Mouse (Mus musculus): ENCODE measurements around the gene Tmem247. TPM values are rescaled to one million over a fixed set of nuclear protein-coding genes. Genes with fewer than 3 reads are reported as not detected.

The Tmem247 gene
- polyA plus RNA-seq, 1 experiment from 2014 or later: not detected

DNA sequence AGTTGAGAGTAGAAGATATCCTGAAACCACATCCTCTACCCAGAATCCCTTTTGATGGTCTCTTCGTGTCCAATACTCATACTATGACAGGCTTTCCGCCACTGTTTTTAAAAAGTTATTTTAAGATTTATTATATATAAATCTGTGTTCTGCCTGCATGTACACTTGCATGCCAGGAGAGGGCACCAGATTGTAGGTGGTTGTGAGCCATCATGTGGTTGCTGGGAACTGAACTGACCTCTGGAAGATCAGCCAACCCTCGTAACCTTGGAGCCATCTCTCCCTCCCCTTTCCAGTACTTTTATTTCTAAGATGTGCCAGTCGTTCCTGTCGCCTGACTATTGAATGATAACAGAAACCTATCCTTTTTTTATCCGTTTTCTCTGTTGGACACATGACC, 1.6 kb downstream of the Tmem247 start:
- WGBS: 63% methylated on average over 6 of the region's 6 CpGs
- no peaks in the 10 kb centered on the region for H3K27me3 ChIP-seq (replicated peaks)
- ATAC-seq (ENCODE audit: insufficient read depth, low FRiP score, low read depth): no peak
- H3K36me3 ChIP-seq: no peaks in the 10 kb centered on the region
- H3K9me3 ChIP-seq: no peaks in the 10 kb centered on the region
- H3K4me3 ChIP-seq (replicated peaks): no peak overlapping the region
- H3K9ac ChIP-seq: no peak overlapping the region
- no peak overlapping the region for H3K4me2 ChIP-seq
- H3K27ac ChIP-seq: no peak overlapping the region
- H3K4me1 ChIP-seq: no peaks in the 10 kb centered on the region

DNA sequence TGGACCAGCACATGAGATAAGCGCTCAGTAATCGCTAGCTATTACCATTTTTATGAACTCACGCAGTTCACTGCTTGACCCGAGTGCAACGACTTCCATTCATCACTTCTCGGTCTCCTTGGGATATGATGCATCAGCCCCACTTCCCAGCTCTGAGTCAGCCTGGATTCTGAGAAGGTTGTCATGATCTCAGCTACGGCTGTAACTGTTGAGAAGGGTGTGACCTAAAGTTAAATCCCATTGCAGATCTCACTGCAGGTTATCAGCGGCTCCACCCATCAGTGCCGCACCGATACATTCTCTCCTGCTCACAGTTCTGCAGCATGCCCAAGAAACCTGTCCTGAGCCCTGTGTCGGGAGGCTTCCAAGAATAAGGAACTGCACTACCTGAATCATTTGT, 2.6 kb downstream of the Tmem247 start:
- ATAC-seq (ENCODE audit: insufficient read depth, low FRiP score, low read depth): no peak
- H3K4me3 ChIP-seq (replicated peaks): no peak overlapping the region

DNA sequence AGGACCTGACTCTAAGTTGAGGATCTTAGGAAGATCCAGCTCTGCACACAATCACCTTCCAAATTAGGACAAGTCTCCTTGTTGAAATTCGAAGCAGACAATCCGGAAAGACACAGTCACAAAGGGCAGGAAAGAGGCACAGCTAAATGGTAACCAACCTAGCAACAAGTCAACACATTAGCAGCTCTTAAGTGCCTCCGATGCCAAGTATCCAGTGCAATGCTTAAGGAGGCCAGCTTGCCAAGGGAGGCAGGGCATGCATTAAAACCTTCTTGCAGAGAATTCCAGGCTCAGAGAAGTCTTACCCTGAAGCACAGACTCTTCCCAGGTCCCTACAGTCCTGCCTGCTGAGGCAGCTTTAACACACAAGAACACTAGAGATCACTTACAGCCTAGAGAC, 7.5 kb downstream of the Tmem247 start:
- Histone ChIP-seq H3K36me3 (no peaks in the 10 kb centered on the region), H3K4me3 (replicated peaks) (no peak overlapping the region), H3K9me3 (no peaks in the 10 kb centered on the region), H3K4me2 (no peak overlapping the region), H3K9ac (no peak overlapping the region), H3K27me3 (replicated peaks) (no peaks in the 10 kb centered on the region), H3K4me1 (no peaks in the 10 kb centered on the region), H3K27ac (no peak overlapping the region)
- ATAC-seq (ENCODE audit: insufficient read depth, low FRiP score, low read depth): no peak
- WGBS: 65% methylated on average over 3 of the region's 3 CpGs

More for the DNA sequence above, 2.6 kb downstream of the Tmem247 start:
- Histone ChIP-seq H3K9ac (no peak overlapping the region), H3K9me3 (no peaks in the 10 kb centered on the region), H3K27ac (no peak overlapping the region), H3K27me3 (replicated peaks) (no peaks in the 10 kb centered on the region), H3K36me3 (no peaks in the 10 kb centered on the region), H3K4me2 (no peak overlapping the region), H3K4me1 (no peaks in the 10 kb centered on the region)
- WGBS: 66% methylated on average over 11 of the region's 11 CpGs

DNA sequence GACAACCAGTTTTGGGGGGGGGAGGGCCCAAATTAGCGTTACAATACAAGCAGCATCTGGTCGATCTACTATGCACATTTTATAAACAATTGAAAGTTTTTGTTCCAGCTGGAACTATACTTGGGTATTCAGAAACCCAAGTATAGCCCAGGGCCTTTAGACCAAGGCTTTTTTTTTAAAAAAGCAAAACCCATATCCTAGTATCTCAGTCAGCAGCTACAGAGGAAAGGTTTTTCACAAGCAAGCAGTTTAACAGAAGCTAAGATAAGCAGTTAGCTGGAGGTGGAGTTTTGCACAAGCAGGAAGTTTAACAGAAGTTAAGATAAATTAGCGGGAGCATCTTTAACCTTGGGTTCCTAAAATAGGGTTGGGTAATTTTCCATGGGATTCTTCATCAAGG, 9.7 kb downstream of the Tmem247 start:
- Histone ChIP-seq H3K9ac (no peak overlapping the region), H3K4me3 (replicated peaks) (no peak overlapping the region), H3K4me2 (no peak overlapping the region), H3K27ac (no peak overlapping the region), H3K4me1 (no peaks in the 10 kb centered on the region), H3K36me3 (no peaks in the 10 kb centered on the region), H3K27me3 (replicated peaks) (no peaks in the 10 kb centered on the region), H3K9me3 (no peaks in the 10 kb centered on the region)
- no peak for ATAC-seq (ENCODE audit: insufficient read depth, low FRiP score, low read depth)
- 82% methylated on average over 3 of the region's 3 CpGs for WGBS

DNA sequence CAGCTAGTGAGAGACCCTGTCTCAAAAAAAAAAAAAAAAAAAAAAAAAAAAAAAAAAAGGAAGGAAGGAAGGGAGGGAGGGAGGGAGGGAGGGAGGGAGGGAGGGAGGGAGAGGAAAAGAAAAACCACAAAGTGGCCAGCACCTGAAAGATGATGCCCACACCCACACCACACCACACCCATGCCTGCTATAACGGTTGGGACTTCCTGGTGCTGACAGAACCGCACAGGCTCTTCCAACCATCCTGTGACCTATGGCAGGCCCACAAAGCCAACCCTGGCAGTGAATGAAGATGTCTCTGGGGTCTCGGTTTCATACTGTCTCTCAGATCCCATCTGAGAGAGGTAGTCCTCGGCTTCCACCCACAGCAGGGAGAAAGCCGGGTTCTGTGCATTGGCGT, 12.2 kb downstream of the Tmem247 start:
- no peak overlapping the region for H3K4me3 ChIP-seq (replicated peaks)
- WGBS: 74% methylated on average over 6 of the region's 6 CpGs
- H3K4me1 ChIP-seq: no peaks in the 10 kb centered on the region
- no peaks in the 10 kb centered on the region for H3K36me3 ChIP-seq
- no peak overlapping the region for H3K27ac ChIP-seq
- no peaks in the 10 kb centered on the region for H3K27me3 ChIP-seq (replicated peaks)
- ATAC-seq (ENCODE audit: insufficient read depth, low FRiP score, low read depth): no peak
- no peak overlapping the region for H3K4me2 ChIP-seq
- H3K9ac ChIP-seq: no peak overlapping the region
- no peaks in the 10 kb centered on the region for H3K9me3 ChIP-seq

DNA sequence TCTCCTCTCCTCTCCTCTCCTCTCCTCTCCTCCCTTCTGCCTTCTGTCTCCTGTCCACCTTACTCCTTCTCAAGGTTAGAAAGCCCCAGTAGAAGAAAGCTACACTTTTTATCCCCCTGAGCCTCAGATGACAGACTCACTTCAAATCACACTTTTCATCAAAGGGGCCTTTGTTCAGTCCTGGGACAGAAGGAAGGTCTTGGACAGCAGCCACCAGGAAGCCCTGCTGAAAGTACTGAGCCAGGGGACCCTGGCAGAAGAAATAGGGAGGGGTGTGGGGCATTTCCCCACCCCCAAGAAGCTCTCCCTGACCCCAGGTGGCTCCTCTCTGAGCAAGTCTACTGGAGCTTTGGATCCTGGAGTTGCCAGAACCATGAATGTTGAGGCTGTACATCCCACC, 12.8 kb downstream of the Tmem247 start:
- Histone ChIP-seq H3K4me3 (replicated peaks) (no peak overlapping the region), H3K4me2 (no peak overlapping the region), H3K9me3 (no peaks in the 10 kb centered on the region), H3K36me3 (no peaks in the 10 kb centered on the region), H3K9ac (no peak overlapping the region), H3K27ac (no peak overlapping the region), H3K4me1 (no peaks in the 10 kb centered on the region), H3K27me3 (replicated peaks) (0 out of 2 replicates have a peak, but pooled peaks cover 6% of the 10 kb centered on the region)
- ATAC-seq (ENCODE audit: insufficient read depth, low FRiP score, low read depth): no peak

DNA sequence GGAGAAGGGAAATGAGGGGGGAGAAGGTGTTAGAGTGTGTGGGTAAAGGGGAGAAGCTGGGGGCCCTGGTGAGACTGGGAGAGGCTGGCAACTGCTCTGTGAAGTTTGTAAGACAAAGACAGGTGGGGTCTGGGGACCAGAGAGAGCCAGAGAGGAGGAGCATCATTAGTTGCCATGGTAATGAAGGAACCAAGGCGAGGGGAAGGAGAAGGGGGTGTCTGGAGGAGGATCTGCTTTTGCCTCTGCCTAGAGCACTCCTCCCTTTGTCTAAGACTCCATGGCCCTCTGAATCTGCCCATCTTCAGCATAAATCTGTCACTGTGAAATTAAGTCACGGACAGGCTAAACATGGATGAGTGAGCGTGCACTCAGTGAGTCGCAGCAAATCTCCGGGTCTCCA, 15.7 kb downstream of the Tmem247 start:
- H3K9ac ChIP-seq: no peak overlapping the region
- WGBS: 50% methylated on average over 5 of the region's 5 CpGs
- ATAC-seq (ENCODE audit: insufficient read depth, low FRiP score, low read depth): no peak
- no peak overlapping the region for H3K4me3 ChIP-seq (replicated peaks)
- H3K4me1 ChIP-seq: no peaks in the 10 kb centered on the region
- H3K27me3 ChIP-seq (replicated peaks): 0 out of 2 replicates have a peak, but pooled peaks cover 6% of the 10 kb centered on the region
- no peak overlapping the region for H3K27ac ChIP-seq
- no peaks in the 10 kb centered on the region for H3K36me3 ChIP-seq
- H3K4me2 ChIP-seq: no peak overlapping the region
- H3K9me3 ChIP-seq: no peaks in the 10 kb centered on the region

DNA sequence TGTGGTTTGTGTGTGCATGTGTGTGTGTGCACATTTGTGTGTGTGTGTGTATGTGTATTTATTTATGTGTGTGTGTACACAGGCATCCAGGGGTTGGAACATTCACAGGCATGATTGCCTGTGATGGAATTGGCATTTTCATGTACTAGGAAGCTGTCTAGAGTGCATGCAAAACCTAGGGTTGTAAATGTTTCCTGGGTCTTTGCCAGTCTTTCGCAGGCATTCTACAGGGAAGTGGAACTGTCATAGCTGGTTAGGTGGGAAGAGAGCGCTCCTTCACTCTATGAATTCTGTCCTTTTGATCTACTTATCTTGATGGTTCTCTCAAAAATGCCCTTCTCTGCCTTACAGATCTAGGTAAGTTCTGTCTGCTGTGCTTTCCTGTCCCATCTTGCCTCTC, 19.9 kb downstream of the Tmem247 start:
- 52% methylated on average over 2 of the region's 2 CpGs for WGBS
- Histone ChIP-seq H3K27ac (no peak overlapping the region; the same call in 1 of the 2 replicates), H3K36me3 (no peaks in the 10 kb centered on the region), H3K4me3 (replicated peaks) (no peak overlapping the region), H3K4me1 (no peaks in the 10 kb centered on the region), H3K27me3 (replicated peaks) (0 out of 2 replicates have a peak, but pooled peaks cover 6% of the 10 kb centered on the region), H3K4me2 (peak overlapping the region; percentile 62), H3K9me3 (no peaks in the 10 kb centered on the region), H3K9ac (no peak overlapping the region)
- no peak for ATAC-seq (ENCODE audit: insufficient read depth, low FRiP score, low read depth)

DNA sequence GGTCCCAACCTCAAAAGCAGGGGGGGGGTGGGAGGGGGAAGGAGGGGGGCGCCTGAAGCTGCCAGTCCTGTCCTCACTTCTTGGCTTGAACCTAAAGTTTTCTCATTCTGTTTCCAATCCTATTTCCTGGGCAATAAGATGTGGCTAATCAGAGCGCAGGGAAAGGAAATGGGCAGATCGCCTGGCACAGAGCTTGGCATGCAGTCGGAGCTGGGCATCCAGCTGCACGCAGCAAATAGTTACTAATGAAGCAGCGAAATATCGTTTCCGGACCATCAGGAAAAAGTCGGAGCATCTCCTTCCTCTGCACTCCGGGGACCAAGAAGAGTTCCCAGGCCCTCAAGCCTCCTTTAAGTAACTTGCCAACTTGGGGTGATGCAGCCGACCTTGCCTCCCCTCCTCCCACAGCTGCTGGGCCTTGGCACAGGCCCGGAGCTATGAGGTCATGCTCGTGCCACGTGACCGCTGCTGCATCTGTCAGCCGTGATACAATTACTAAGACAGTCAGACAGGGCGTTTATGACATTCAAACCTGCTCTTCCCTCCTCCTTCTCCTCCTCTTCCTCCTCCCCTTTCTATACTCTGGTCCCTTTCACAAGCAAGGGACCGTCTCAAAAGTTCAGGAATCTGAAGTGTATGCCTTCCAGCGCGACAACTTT, 20.5 kb downstream of the Tmem247 start:
- peak; percentile 71; the same call in 1 of the 2 replicates for ATAC-seq (ENCODE audit: insufficient read depth, low FRiP score, low read depth)
- 3% methylated on average over 20 of the region's 20 CpGs for WGBS
- Histone ChIP-seq H3K27me3 (replicated peaks) (0 out of 2 replicates have a peak, but pooled peaks cover 6% of the 10 kb centered on the region), H3K9me3 (no peaks in the 10 kb centered on the region), H3K4me3 (replicated peaks) (peak overlapping the region; percentile 40), H3K4me2 (peak overlapping the region; percentile 62), H3K9ac (no peak overlapping the region), H3K27ac (peak overlapping the region; percentile 61), H3K36me3 (no peaks in the 10 kb centered on the region), H3K4me1 (no peaks in the 10 kb centered on the region)

DNA sequence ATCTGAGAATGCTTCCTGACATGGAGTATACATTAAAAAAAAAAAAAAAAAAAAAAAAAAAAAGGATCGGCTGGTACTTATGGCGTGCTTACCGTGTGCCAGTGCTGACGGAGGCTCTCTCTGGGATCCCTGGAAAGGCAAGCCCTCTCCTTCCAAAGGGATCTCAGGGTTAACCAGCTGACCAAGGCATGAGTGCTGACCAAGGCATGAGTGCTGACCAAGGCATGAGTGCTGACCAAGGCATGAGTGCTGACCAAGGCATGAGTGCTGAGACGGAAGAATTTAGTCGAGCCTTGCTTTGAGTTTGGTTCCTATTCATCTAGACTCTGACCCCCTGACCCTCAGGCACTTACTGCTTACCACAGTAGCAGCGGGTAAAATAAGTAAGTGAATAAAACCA, 21.5 kb downstream of the Tmem247 start:
- Histone ChIP-seq H3K27ac (no peak overlapping the region), H3K9me3 (no peaks in the 10 kb centered on the region), H3K27me3 (replicated peaks) (0 out of 2 replicates have a peak, but pooled peaks cover 6% of the 10 kb centered on the region), H3K4me2 (no peak overlapping the region), H3K4me1 (no peaks in the 10 kb centered on the region), H3K9ac (no peak overlapping the region), H3K4me3 (replicated peaks) (no peak overlapping the region), H3K36me3 (no peaks in the 10 kb centered on the region)
- WGBS: 53% methylated on average over 7 of the region's 7 CpGs
- ATAC-seq (ENCODE audit: insufficient read depth, low FRiP score, low read depth): no peak

DNA sequence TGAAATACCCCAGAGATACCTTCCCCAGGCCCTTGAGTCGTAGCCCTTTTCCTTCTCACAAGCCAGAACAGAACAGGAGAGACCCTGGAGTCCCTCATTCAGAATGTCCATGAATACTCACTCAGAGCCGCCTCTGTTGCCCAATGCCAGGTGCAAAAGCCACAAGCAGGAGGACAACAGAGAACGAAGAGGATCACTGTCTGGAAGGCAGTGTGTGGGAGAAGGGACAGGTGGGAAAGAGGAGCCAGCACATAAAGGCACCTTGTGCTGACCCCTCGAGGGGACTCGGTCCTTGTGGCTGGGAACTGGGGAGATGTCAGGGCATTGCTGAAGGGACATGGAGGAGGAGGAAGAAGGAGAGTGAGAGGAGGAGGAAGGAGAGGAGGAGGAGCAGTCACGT, 25.0 kb downstream of the Tmem247 start:
- Histone ChIP-seq H3K27me3 (replicated peaks) (no peaks in the 10 kb centered on the region), H3K27ac (no peak overlapping the region), H3K4me2 (no peak overlapping the region), H3K36me3 (no peaks in the 10 kb centered on the region), H3K4me1 (no peaks in the 10 kb centered on the region), H3K4me3 (replicated peaks) (no peak overlapping the region), H3K9ac (no peak overlapping the region), H3K9me3 (no peaks in the 10 kb centered on the region)
- 64% methylated on average over 6 of the region's 6 CpGs for WGBS
- ATAC-seq (ENCODE audit: insufficient read depth, low FRiP score, low read depth): no peak

DNA sequence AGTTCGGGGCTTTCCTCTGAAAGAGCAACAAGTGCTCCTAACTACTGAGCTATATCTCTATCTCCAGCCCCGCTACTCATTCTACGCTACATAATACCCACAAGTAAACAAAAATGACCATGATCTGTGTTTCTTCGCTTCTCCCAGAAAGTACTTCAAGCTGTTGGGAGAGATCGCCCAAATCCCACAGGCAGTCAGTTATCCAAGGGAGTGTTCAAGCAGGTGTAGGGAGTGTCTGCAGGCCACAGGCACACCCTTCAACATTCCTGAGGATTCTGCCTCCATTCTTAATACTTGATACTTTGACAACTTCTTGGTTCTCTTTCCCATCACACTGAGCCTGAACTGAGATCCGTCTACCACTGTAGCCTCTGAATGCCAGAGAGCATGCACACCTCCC, 26.0 kb downstream of the Tmem247 start:
- Histone ChIP-seq H3K4me3 (replicated peaks) (no peak overlapping the region), H3K27ac (no peak overlapping the region), H3K4me2 (no peak overlapping the region), H3K9ac (no peak overlapping the region), H3K4me1 (no peaks in the 10 kb centered on the region), H3K36me3 (no peaks in the 10 kb centered on the region), H3K9me3 (no peaks in the 10 kb centered on the region), H3K27me3 (replicated peaks) (no peaks in the 10 kb centered on the region)
- 61% methylated on average over 6 of the region's 6 CpGs for WGBS
- ATAC-seq (ENCODE audit: insufficient read depth, low FRiP score, low read depth): no peak

DNA sequence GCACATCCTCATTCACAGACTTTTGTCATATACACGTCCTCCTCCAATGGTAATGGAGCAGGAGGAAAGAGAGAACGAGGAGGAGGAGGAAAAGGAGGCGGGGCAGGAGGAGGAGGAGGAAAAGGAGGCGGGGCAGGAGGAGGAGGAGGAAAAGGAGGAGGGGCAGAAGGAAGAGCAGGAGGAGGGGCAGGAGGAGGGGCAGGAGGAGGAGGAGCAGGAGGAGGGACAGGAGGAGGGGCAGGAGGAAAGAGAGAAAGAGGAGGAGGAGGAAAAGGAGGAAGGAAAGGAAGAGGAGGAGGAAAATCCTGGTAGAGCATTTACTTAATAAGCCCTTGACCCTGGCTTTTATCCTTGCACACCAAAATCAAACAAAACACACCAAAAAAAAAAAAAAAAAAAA, 28.9 kb downstream of the Tmem247 start:
- Histone ChIP-seq H3K4me3 (replicated peaks) (no peak overlapping the region), H3K9me3 (no peaks in the 10 kb centered on the region), H3K9ac (no peak overlapping the region), H3K36me3 (no peaks in the 10 kb centered on the region), H3K4me2 (no peak overlapping the region), H3K27ac (no peak overlapping the region), H3K27me3 (replicated peaks) (no peaks in the 10 kb centered on the region), H3K4me1 (no peaks in the 10 kb centered on the region)
- ATAC-seq (ENCODE audit: insufficient read depth, low FRiP score, low read depth): no peak
- WGBS: 56% methylated on average over 4 of the region's 4 CpGs
